Mouse (Mus musculus): ENCODE measurements around the gene Casp8ap2. TPM values are rescaled to one million over a fixed set of nuclear protein-coding genes. Genes with fewer than 3 reads are reported as not detected.

Casp8ap2 gene
- 0.33 and 1.4 TPM in 2 replicates for polyA plus RNA-seq (2012; ENCODE audit: low replicate concordance)

DNA sequence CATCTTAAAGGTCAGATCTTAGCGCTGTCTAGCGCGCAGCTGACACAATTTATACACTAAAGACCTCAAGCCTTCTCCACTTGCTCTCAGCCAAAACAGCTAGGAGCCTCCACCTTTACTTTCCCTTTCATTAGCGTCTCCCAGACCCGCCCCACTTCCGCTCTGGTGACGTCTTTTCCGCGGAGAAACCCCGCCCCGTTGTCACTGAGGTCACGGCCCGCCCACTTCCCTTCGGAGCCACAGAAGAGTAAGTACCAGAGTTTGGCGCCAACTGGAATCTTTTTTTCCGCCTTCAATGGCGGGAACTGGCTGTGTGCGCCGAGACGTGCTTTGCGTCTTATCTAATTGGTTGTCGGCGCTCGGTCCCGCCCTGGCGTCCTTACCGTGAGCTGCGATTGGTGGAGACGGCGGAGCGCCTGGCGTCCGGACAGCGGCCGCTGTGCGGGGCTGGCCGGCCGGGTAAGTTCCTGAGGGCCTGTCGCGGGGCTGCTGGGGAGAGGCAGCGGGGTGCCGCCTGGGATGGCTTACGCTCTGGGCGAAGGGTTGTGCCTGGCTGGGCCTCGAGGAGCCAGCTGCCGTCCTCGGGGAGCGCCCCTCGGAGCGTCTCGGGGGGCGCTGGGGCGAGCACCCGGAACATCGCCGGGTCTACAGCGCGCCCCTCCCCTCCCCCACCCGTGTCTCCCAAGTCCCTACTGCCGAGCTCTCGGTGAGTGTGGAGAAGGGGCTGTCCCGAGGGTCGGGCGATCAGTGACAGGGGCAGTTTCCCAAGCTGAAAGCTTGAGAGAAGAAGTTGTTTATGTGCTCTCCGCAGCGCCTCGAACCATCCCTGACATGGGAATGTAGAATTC, at the start of gene Casp8ap2:
Casp8ap2 (plus strand) TSS at position 418 of the 848 bp plus-strand sequence.

DNA sequence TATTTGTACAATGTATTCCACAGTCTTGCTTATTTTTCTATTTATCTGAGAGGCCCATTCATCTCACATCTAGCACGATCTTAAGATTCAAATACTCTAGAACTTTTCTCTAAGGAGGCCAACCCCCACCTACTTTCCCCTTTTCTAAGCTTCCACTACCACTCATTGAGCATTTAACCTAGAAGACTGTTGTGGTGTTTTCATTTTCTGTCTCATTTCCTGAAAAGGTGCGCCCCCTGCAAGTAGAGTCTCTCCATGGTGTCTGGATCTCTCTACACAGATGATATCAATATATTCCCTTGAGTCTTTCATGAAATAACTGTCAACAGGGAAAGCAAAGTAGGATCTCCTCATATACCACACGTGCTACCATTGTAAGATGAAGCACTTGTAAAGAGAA, 12.6 kb upstream of the Casp8ap2 start, which contains the start of gene Gja10:
Gja10 (minus strand) TSS at position 101 of the 400 bp plus-strand sequence.

DNA sequence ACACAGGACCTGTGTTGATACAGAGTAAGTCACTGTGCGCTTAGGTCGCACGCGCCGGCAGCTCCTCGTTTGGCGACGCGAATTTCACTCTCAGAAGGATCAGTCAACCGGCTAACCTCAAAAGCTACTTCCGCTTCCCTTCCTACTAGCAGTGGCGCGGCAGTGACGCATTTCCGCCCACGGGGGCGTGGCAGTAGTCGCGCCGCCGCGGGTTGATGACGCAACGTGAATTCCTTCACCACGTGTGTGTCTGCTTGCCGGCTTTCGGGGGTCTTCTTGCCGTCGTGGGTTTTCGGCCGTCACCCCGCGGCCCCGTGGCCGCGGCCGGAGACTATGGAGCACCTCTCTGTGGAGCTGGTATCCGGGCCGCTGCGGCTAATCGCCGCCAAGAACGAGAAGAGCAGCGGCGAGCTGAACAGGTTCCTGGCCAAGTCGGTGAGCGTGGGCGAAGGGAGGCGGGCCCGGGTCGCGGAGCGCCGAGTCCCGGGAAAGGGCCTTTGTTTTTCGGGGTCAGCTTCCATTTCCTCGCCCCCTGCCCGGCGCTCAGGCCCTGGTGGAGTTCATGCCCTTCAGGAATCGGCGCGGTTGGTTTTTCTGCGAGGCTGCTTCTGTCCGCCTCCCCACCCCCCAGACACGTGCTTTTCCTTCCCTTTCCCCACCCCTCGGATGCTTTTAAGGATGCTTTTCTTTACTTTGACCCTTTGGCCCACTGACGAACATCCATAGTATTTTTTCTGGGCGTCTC, 41.8 kb downstream of the Casp8ap2 start, which contains the start of gene Mdn1:
Mdn1 (plus strand) TSS at position 202 of the 745 bp plus-strand sequence.

Other genes starting within 250 kb of the Casp8ap2 start
- not detected in 2 replicates for gene Gja10, start 12.7 kb upstream of the Casp8ap2 start, polyA plus RNA-seq (2012; ENCODE audit: low replicate concordance)
- gene Mdn1, start 41.7 kb downstream of the Casp8ap2 start, polyA plus RNA-seq (2012; ENCODE audit: low replicate concordance): 1.5 and 2.3 TPM in 2 replicates
- 0.28 and 1.1 TPM in 2 replicates for gene Lyrm2, start 184.8 kb downstream of the Casp8ap2 start, polyA plus RNA-seq (2012; ENCODE audit: low replicate concordance)

Measured in leukemia stem cell, adult 10-12 weeks (primary cell).